Mouse (Mus musculus): ENCODE results near the gene Ankrd54. TPM values are rescaled to one million over a fixed set of nuclear protein-coding genes. Genes with fewer than 3 reads are reported as not detected.

Gene Ankrd54
- total and polyA plus RNA-seq, 2 experiments from 2014 or later = 45.5 to 53.5 TPM

GRCm38 (mm10) chr15:79074913-79075532, 12.3 kb upstream of the Ankrd54 start, which contains the start of gene Eif3l:
Eif3l (plus strand) TSS chr15:79075179.
- DNase-seq (ENCODE audit: low spot score) (peak; percentile 86), ATAC-seq (ENCODE audit: low FRiP score) (peak; percentile 81; the same call in 1 of the 2 replicates)
- H3K9me3 ChIP-seq (ENCODE audit: low read length) = no peaks in the 10 kb centered on the region
- H3K27me3 ChIP-seq (ENCODE audit: insufficient read depth, low read length) = no peaks in the 10 kb centered on the region
- peak within 1 kb of the TSS; percentile 63 for H3K9ac ChIP-seq (replicated peaks; ENCODE audit: low read length, poor library complexity, severe bottlenecking)
- peaks cover 24% of the 10 kb centered on the region for H3K36me3 ChIP-seq (ENCODE audit: insufficient read depth, low read length)
- peak within 1 kb of the TSS; percentile 86 for H3K4me2 ChIP-seq (ENCODE audit: low read depth, low read length, poor library complexity, severe bottlenecking)
- TF ChIP-seq CTCF (IDR thresholded peaks at IDR 0.05) = peak; percentile 43
- WGBS = under 1% methylated on average over 49 of the region's 49 CpGs
- peak within 1 kb of the TSS; percentile 49 for H3K27ac ChIP-seq (ENCODE audit: low read depth, low read length)
- no peaks in the 10 kb centered on the region for H3K4me1 ChIP-seq (ENCODE audit: insufficient read depth, low read length)
- H3K4me3 ChIP-seq (ENCODE audit: low read depth, low read length) = peak within 1 kb of the TSS; percentile 68

GRCm38 (mm10) chr15:79074446-79074845, 11.8 kb upstream of the Ankrd54 start:
- no peak for TF ChIP-seq CTCF (IDR thresholded peaks at IDR 0.05)
- peak overlapping the region; percentile 49; the same call in 1 of the 2 replicates for H3K27ac ChIP-seq (ENCODE audit: low read depth, low read length)
- peak overlapping the region; percentile 86 for H3K4me2 ChIP-seq (ENCODE audit: low read depth, low read length, poor library complexity, severe bottlenecking)
- H3K27me3 ChIP-seq (ENCODE audit: insufficient read depth, low read length) = no peaks in the 10 kb centered on the region
- H3K4me1 ChIP-seq (ENCODE audit: insufficient read depth, low read length) = no peaks in the 10 kb centered on the region
- no peak for DNase-seq (ENCODE audit: low spot score)
- no peaks in the 10 kb centered on the region for H3K9me3 ChIP-seq (ENCODE audit: low read length)
- ATAC-seq (ENCODE audit: low FRiP score) = no peak
- H3K9ac ChIP-seq (replicated peaks; ENCODE audit: low read length, poor library complexity, severe bottlenecking) = no peak overlapping the region
- peak overlapping the region; percentile 68 for H3K4me3 ChIP-seq (ENCODE audit: low read depth, low read length)
- peaks cover 18% of the 10 kb centered on the region for H3K36me3 ChIP-seq (ENCODE audit: insufficient read depth, low read length)
- 33% methylated on average over 10 of the region's 10 CpGs for WGBS

GRCm38 (mm10) chr15:79073752-79074151, 11.1 kb upstream of the Ankrd54 start:
- H3K4me2 ChIP-seq (ENCODE audit: low read depth, low read length, poor library complexity, severe bottlenecking) = no peak overlapping the region
- no peak for ATAC-seq (ENCODE audit: low FRiP score)
- peaks cover 13% of the 10 kb centered on the region for H3K36me3 ChIP-seq (ENCODE audit: insufficient read depth, low read length)
- no peak overlapping the region for H3K9ac ChIP-seq (replicated peaks; ENCODE audit: low read length, poor library complexity, severe bottlenecking)
- H3K27me3 ChIP-seq (ENCODE audit: insufficient read depth, low read length) = no peaks in the 10 kb centered on the region
- H3K27ac ChIP-seq (ENCODE audit: low read depth, low read length) = no peak overlapping the region
- no peaks in the 10 kb centered on the region for H3K9me3 ChIP-seq (ENCODE audit: low read length)
- no peak overlapping the region for H3K4me3 ChIP-seq (ENCODE audit: low read depth, low read length)
- DNase-seq (ENCODE audit: low spot score) = no peak
- no peaks in the 10 kb centered on the region for H3K4me1 ChIP-seq (ENCODE audit: insufficient read depth, low read length)
- TF ChIP-seq CTCF (IDR thresholded peaks at IDR 0.05) = no peak

- Histone ChIP-seq H3K9ac (replicated peaks; ENCODE audit: low read length, poor library complexity, severe bottlenecking) (no peak overlapping the region), H3K4me2 (ENCODE audit: low read depth, low read length, poor library complexity, severe bottlenecking) (no peak overlapping the region), H3K9me3 (ENCODE audit: low read length) (no peaks in the 10 kb centered on the region), H3K27me3 (ENCODE audit: insufficient read depth, low read length) (no peaks in the 10 kb centered on the region), H3K4me1 (ENCODE audit: insufficient read depth, low read length) (no peaks in the 10 kb centered on the region), H3K4me3 (ENCODE audit: low read depth, low read length) (no peak overlapping the region), H3K27ac (ENCODE audit: low read depth, low read length) (no peak overlapping the region), H3K36me3 (ENCODE audit: insufficient read depth, low read length) (no peaks in the 10 kb centered on the region)
- no peak for ATAC-seq (ENCODE audit: low FRiP score)
- peak; percentile 72 for TF ChIP-seq CTCF (IDR thresholded peaks at IDR 0.05)
- 64% methylated on average over 5 of the region's 5 CpGs for WGBS
- DNase-seq (ENCODE audit: low spot score) = peak; percentile 15
Measured at GRCm38 (mm10) chr15:79071117-79072039, 8.7 kb upstream of the Ankrd54 start.

GRCm38 (mm10) chr15:79068416-79068815, 5.7 kb upstream of the Ankrd54 start:
- H3K36me3 ChIP-seq (ENCODE audit: insufficient read depth, low read length) = no peaks in the 10 kb centered on the region
- H3K4me1 ChIP-seq (ENCODE audit: insufficient read depth, low read length) = no peaks in the 10 kb centered on the region
- ATAC-seq (ENCODE audit: low FRiP score) (no peak), DNase-seq (ENCODE audit: low spot score) (no peak)
- H3K9me3 ChIP-seq (ENCODE audit: low read length) = no peaks in the 10 kb centered on the region
- H3K9ac ChIP-seq (replicated peaks; ENCODE audit: low read length, poor library complexity, severe bottlenecking) = no peak overlapping the region
- 79% methylated on average over 3 of the region's 3 CpGs for WGBS
- H3K27me3 ChIP-seq (ENCODE audit: insufficient read depth, low read length) = no peaks in the 10 kb centered on the region
- H3K4me2 ChIP-seq (ENCODE audit: low read depth, low read length, poor library complexity, severe bottlenecking) = no peak overlapping the region
- H3K27ac ChIP-seq (ENCODE audit: low read depth, low read length) = no peak overlapping the region
- no peak for TF ChIP-seq CTCF (IDR thresholded peaks at IDR 0.05)
- no peak overlapping the region for H3K4me3 ChIP-seq (ENCODE audit: low read depth, low read length)

- Histone ChIP-seq H3K4me3 (ENCODE audit: low read depth, low read length) (no peak overlapping the region), H3K9me3 (ENCODE audit: low read length) (no peaks in the 10 kb centered on the region), H3K4me2 (ENCODE audit: low read depth, low read length, poor library complexity, severe bottlenecking) (no peak overlapping the region), H3K36me3 (ENCODE audit: insufficient read depth, low read length) (no peaks in the 10 kb centered on the region), H3K9ac (replicated peaks; ENCODE audit: low read length, poor library complexity, severe bottlenecking) (no peak overlapping the region), H3K4me1 (ENCODE audit: insufficient read depth, low read length) (no peaks in the 10 kb centered on the region), H3K27ac (ENCODE audit: low read depth, low read length) (no peak overlapping the region), H3K27me3 (ENCODE audit: insufficient read depth, low read length) (no peaks in the 10 kb centered on the region)
- ATAC-seq (ENCODE audit: low FRiP score) (no peak), DNase-seq (ENCODE audit: low spot score) (no peak)
- 74% methylated on average over 3 of the region's 3 CpGs for WGBS
- no peak for TF ChIP-seq CTCF (IDR thresholded peaks at IDR 0.05)
Measured at GRCm38 (mm10) chr15:79067631-79068030, 4.9 kb upstream of the Ankrd54 start.

Data from midbrain, postnatal 0 days (tissue).